Mouse (Mus musculus): ENCODE results near the gene Ss18l2.

The Ss18l2 gene

DNA sequence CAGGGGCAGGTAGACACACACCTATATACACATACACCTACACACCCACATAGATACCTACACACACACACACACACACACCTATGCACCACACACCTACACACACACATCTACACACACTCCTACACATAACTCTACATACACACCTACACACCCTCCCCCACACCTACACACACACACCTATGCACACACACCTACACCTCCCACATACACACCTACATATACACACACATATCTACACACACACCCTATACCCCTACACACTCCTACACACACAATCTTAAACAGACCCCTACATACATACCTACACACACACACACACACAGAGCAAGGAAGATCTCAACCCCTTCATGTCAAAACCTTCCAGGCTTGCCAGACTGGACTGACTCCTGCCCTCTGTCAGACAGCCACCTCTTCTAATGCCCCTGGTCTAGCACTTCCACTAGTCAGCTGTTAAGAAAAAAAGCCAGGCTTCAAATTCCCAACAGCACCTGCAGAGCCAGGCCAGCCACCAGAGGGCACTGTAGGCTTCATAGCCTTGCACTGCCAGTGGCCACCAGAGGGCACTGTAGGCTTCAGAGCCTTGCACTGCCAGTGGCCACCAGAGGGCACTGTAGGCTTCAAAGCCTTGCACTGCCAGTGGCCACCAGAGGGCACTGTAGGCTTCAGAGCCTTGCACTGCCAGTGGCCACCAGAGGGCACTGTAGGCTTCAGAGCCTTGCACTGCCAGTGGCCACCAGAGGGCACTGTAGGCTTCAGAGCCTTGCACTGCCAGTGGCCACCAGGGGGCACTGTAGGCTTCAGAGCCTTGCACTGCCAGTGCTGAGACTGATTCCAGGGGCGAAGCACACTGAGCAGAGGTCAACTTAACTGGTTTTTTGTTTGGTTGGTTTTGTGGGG is 12.7 kb upstream of the Ss18l2 start:
- DNase-seq (ENCODE audit: extremely low read depth, low read depth, low spot score), result no peak

DNA sequence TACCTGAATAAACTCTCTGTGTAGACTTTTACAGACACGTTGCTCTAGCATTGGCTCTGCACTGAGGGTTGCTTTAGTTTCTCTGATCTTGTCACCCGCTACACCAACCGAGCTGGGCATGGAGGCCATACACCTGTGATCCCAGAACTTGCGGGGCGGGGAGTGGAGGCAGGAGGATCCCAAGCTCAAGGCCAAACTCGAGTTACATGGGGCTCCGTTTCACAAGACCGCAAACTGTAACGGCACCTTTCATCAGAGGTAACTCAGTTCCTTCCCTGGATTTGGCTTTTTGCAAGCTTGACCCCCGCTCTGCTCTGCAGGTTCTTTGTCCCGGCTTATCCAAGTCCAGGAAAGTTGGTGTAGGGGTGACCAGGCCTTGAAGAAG is 5.9 kb upstream of the Ss18l2 start:
- DNase-seq (ENCODE audit: extremely low read depth, low read depth, low spot score), result no peak

DNA sequence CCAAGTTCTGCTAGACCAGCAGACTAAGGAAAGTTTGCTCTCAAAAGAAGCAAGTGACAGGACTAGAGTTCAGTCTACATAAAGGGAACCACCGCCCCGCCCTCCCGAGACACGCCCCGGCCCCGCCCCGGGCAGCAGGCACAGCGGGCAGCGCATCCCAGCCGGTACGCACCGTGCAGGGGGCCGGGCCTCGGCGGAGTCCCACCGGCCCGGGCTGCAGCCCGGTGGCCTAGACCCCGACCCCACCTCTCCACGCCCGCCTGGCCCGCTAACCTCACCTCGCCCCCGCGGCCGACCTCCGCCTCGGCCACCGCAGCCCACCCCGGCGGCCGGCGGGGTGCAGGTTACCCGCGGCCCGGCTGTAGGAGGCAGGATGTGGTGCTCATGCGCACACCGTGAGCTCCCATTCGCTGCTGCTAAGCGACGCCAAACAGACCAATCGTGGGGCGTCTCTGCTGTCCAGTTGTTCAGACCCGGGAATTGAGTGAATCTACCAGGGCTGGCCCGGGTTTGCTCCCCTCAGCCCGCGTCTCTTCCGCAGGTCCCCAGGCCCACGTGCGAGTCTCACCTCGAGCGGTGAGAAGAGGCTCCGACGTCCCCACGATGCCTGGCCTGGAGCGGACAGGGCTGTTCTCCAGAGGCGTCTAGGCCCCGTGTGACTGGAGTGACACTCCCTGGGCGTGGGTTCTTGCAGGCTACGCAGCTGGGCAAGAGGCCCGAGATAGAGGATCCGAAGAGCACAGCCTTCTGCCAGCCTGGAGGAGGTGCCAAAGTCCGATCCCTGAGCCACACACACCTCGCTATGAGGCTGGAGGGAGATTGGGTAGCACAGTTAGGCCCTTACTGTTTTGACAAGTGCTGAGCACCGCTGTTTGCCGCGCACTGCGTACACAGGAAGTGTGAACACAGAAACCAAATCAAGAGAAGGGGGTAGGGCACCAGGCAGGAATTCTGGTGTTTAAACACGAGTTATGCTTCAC is 5.2 kb upstream of the Ss18l2 start, which contains the start of gene Sec22c:
Gene Sec22c, minus strand, starts transcription at position 845 of the 980 bp plus-strand sequence.
- DNase-seq (ENCODE audit: extremely low read depth, low read depth, low spot score), result no peak

DNA sequence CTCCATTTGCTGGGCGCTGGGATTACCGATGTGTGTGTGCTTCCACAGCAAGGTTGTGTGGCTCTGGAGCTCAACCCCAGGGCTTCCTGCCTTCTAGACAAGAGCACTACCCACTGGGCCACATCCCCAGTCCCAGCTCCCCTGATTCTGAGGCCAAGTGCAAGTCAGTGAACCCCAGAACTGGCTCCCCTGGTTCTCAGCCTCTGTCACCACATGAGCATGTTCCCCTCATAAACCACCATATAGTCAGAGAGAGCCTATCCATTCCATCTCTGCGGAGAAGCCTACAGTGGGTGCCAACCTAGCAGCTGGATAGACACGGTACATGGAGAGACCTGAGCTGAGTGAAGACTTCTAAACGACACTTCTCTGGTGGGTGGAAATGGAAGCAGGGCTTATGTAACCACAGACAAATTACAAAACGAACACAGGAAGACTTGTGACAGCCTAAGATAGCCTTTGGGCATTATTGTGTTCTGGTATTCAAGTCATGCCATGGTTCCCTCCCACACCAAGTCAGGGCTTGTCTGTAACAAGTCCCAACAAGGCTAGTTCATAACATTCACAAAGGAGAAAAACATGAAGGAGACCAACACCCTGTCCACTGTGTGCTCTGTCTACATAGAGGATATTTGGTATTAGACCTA is 4.0 kb upstream of the Ss18l2 start:
- DNase-seq (ENCODE audit: extremely low read depth, low read depth, low spot score), result peak; percentile 98

DNA sequence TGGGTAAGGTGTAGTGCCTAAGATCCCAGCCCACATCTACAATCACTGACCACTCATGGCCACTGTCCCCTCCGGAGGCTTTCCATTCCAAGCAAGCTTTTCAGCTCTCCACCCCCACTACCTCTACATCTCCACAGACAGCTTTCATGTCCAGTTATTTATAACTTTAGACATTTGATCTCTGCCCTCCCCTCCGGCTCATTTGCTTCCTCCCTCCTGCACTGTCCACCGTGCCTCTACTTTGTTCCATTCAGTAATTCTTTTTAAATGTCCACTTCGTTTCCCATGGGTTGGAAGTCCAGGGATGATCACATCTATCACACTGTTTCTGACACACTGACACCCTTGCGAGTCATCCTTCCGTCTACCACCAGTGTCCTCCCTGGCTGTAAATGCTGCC is 2.3 kb upstream of the Ss18l2 start:
- DNase-seq (ENCODE audit: extremely low read depth, low read depth, low spot score), result no peak

DNA sequence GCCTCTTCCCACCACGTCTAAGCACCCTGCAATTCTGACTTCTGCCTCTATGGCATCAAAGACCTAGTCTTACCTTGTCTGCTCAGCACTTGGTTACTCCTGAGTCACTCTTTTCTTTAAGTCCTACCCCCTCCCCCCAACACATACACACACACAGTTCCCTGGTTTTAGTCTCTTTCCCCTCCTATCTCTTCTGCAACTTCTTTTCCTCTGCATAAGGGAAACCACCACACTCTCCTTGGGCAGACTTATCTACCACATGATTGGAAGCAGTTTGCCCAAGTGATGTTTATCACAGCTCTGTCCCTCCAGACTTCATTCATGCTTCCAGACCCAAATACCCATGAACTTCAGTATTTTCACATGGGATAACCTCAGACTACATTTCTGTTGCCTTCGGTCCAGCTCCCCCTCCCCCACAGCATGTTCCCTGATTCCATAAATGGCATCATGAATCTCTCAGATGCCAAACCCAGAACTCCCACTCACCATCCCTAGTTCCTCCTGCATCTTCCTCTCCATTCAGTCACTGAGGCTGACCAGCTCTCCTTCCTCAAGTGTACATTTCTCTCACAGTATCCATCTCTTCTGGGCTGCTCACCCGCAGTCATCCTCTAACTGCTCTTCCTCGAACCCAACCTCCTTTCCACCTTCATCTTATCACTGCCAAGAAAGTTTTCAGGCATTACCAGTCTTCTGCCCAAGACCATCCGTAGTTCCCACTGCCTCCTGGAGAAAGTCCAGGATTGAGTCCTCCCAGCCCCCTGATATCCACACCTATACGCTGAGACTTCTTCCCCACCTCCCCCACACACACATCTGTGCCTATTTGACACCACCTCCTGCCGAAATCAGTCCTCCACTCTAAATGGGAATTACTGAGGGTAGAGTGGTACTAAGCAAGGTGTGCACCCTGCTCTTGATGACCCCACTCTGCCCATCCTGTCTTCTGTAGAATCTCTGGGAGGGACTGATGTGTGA is 1.3 kb upstream of the Ss18l2 start:
- no peak for DNase-seq (ENCODE audit: extremely low read depth, low read depth, low spot score)

DNA sequence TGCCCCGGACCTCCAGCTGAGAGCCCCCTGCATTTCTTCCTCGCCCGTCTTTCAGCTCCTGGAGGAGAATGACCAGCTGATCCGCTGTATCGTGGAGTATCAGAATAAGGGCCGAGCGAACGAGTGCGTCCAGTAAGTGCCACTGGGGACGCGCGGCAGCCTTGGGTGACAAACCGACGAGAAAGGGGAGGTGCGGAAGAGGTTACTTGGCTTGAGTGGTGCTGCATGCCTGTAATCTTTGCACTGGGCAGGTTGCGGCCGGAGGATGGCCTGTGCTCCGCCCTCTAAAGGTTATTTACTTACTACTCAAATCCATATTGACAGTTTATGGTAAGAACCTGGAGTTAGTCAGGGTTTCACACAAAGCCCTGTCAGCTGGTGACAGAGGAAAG is 451 bp downstream of the Ss18l2 start:
- DNase-seq (ENCODE audit: extremely low read depth, low read depth, low spot score), result no peak

DNA sequence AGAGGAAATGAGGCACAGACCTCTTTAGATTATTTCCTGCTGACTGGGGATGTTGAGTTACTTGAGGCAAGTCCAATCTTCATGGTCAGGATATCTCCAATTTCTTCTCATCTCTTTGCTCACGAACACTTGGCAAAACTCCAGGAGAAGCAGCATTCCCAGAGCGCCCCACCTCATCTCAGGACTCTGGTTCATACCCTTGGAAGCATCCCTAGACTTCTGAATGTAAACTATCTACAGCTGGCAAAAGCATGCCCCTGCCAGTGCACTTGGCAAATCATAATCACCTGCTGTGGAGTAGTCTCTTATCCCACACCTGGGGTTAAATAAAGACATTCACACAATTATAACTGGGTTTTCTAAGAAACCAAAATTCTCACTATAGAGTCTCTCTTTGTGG is 6.9 kb downstream of the Ss18l2 start:
- no peak for DNase-seq (ENCODE audit: extremely low read depth, low read depth, low spot score)

DNA sequence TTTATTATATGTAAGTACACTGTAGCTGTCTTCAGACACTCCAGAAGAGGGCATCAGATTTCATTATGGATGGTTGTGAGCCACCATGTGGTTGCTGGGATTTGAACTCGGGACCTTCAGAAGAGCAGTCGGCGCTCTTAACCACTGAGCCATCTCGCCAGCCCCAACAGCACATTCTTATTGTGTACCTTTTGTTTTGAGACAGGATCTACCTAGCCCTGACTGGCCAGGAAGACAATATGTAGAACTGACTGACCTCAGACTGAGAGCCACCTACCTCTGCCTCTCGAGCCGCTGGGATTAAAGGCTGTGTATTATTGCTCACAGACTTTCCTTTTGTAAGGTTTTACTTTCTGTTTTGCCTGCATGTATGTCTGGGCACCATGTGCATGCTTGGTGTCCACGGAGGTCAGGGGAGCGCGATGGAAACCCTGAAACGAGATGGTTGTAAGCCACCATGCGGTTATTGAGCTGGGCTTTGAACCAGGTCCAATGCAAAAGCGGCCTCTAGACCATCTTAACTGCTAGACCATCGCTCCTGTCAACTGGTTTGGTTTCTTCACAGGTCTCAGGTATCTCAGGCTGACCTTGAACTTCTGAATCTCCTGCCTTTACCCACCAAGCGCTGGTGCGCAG is 8.1 kb downstream of the Ss18l2 start:
- DNase-seq (ENCODE audit: extremely low read depth, low read depth, low spot score), result no peak

DNA sequence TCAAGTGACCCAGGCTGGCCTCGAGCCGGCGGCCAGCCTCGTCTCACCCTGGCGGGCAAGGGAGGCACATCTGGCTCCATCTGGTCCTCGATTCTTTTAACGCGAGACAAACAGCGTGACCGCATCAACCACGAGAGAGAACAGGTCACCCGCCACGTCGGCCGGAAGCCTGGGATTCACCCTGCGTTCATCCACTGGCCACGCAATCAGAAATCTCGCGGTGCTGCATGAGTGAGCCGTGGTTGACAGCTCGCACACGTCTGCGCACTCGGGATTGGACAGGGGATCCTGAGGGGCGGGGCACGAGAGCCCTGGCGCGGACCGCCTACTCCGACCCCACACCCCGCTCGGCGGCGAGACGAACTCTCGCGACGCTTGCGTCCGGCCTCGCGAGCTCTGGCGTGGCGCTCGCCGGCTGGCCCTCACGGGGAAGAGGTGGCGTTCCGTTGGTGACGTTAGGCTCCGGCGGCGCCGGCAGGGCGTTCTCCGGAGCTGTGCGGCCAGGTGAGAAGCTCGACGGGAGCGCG is 8.7 kb downstream of the Ss18l2 start, which contains the start of gene Nktr:
Gene Nktr, plus strand, starts transcription at position 378 of the 527 bp plus-strand sequence.
- peak; percentile 68 for DNase-seq (ENCODE audit: extremely low read depth, low read depth, low spot score)

DNA sequence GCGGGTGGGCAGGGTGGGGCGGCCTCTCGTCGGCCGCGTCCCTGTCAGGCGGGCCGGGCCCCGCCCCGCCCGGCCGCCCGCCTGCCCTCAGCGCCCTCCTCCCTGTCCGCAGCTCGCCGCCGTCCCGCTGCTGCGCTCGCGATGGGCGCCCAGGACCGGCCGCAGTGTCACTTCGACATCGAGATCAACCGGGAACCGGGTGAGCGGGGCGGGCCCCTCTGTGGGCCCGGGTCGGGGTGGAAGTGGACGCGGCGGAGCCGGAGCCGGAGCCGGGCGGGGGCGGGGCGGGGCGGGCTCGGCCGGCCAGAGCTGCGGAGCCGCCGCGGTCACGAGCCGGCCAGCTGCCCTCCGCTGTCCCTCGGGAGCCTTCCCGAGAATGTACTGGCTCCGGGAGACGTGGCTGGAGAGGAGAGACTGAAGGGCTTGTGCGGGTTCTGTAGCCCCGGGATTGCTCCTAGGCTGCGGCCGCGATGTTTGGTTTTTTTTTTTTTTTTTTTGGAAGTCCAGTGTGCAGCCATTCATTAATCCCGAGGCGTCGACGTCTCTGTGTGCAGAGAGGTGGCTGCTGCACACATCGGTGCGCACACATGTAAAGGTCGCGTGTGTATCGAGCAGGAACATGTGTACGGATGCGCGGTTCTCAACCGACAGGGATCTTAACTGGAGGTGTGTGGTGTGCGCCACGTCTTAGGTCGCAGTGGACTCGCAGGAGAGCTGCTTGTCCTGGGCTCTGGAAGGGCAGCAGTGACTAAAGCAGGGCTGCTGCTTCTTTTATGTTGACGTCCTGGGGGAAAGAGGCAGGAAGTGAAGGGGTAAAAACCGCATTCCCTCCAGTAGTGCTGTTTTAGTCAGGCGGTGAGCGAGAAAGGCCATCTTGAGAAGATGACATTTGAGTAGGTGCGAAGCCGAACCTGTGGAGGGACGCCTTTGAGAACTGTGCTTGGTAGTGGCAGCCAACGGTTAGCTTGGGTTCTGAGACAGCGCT is 9.5 kb downstream of the Ss18l2 start:
- no peak for DNase-seq (ENCODE audit: extremely low read depth, low read depth, low spot score)

DNA sequence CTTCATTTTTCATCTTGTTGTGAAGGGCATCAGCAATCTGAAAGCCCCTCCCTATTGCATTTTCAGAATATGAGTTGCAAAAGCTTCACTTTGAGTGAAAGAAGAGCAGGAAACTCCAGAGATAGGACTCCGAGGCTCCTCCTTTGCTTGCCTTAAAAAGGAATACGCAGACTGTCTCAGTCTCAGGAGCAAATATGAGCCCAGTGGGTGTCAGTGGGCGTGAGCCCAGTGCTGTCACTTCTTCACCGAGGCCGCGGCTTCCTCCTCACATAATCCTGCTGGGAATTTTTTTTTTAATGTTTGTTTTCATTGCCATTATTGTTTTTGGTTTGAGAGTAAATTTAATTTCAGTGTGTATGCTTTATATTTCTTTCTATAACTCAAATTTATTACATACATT is 30.4 kb downstream of the Ss18l2 start:
- DNase-seq (ENCODE audit: extremely low read depth, low read depth, low spot score), result no peak

DNA sequence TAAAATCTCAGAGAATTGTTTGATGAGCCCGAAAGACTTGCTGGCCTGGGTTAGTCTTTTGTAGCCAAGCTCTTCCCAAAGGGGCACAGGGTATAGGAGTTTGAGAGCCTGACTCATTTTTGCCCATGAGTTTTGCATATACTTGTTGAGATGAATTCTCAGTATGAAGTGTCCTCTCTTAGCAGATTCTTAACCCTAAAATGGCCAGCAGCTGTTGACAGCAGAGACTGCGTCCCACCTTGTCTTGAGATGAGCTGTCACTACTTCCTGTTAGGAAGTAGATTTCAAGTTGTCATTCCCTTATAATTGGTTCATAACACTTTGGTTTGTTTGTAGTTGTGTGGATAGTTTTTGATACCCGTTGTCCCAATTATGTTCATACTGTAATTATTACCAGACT is 31.0 kb downstream of the Ss18l2 start:
- DNase-seq (ENCODE audit: extremely low read depth, low read depth, low spot score), result no peak

DNA sequence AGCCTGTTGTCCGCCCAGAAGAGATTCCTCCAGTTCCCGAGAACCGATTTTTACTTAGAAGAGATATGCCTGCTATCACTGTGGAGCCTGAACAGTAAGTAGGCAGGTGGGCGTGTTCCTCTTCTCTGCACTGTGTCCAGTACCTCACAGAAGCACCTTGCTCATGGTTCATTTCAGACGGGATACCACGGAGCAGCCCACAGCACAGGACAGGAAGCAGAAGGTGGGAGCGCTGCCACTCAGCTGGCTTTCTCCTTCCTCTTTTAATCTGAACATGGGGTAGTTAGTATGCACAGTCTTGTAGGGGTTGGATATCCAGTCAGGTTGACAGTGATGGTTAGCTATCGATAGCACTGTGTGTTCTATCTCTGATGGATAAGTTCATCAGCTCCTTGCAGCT is 33.9 kb downstream of the Ss18l2 start:
- no peak for DNase-seq (ENCODE audit: extremely low read depth, low read depth, low spot score)

DNA sequence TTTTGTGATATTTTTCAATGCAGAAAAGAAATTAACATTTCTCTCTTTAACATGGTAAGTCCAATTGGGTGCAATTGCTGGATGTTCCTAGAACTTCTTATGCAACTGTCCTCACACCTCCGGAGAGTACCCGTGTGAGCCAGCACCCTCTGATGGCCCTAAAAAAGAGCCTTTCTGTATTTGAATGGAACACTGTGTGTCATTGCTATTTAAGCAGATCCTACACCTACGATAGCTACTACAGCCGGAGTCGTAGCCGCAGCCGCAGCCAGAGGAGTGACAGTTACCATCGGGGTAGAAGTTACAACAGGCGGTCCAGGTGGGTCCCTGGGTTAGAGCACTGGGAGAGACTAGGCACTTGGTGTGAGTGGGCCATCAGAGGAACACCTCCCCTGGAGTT is 42.6 kb downstream of the Ss18l2 start:
- DNase-seq (ENCODE audit: extremely low read depth, low read depth, low spot score), result no peak

DNA sequence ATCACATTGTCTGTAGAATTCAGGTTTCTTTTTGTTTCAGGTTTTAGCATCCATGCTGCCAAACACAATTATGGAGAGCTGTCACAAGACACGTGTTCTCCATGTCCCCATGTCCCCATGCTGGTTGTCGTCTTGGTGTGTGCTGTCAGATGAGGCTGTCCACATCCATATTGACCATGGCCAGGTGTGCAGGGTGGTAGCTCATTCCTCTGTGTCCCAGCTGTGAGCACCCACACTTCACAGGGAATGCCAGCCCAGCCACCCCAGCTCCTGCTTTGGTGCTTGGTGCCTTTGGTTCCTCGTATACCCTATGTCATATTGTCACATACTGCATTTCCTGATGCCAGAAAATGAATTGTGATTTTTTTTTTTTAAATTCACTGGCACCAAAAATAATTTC is 44.5 kb downstream of the Ss18l2 start:
- DNase-seq (ENCODE audit: extremely low read depth, low read depth, low spot score), result no peak

DNA sequence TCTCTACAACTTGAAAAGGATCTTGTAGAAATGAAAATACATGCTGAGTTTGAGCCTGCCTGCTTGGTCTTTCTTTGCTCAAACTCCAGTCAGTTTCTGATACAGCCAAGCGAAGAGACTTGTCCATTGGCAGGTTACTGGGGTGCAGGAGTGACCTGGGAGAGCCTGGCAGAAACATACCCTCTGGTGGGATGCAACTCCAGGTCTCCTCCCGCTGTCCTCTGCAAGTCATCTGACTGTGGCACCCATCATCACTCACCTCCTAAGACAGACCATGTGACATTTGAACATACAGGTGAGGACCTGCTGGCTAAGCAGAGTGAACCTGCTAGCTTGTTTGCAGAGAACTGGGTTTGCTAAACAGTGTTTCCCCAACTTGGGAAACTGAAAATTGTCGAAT is 46.7 kb downstream of the Ss18l2 start:
- no peak for DNase-seq (ENCODE audit: extremely low read depth, low read depth, low spot score)

DNA sequence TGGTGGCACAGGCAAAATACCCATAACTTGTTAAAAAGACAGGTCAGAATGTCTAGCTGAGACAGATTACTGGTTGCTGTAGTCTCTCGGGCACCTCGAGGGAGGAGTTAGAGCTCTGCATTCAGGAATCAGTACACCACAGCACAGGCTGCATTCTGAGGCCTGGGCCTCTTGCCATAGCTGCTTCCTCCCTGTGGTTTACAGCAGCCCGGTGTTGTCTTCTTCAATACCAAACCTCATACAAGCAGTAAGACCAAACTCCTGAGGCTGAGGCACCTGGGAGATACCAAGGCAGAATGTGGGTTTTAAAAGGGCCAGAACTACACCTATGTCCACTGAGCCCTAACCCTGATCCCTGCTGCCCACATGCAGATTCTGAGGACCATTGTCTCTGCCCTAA is 47.3 kb downstream of the Ss18l2 start:
- DNase-seq (ENCODE audit: extremely low read depth, low read depth, low spot score), result no peak

Measured in fat pad, adult 2 months (tissue).